Mouse (Mus musculus): ENCODE measurements around the gene Rfwd3. TPM values are rescaled to one million over a fixed set of nuclear protein-coding genes. Genes with fewer than 3 reads are reported as not detected.

Gene Rfwd3
- total and polyA plus RNA-seq, 2 experiments from 2014 or later = 10.3 to 17.2 TPM

- ATAC-seq (ENCODE audit: low FRiP score) (no peak), DNase-seq (ENCODE audit: low spot score) (no peak)
- Histone ChIP-seq H3K9me3 (ENCODE audit: low read length) (no peaks in the 10 kb centered on the region), H3K4me2 (ENCODE audit: low read depth, low read length, poor library complexity, severe bottlenecking) (no peak overlapping the region), H3K9ac (replicated peaks; ENCODE audit: low read length, poor library complexity, severe bottlenecking) (no peak overlapping the region), H3K36me3 (ENCODE audit: insufficient read depth, low read length) (no peaks in the 10 kb centered on the region), H3K27me3 (ENCODE audit: insufficient read depth, low read length) (no peaks in the 10 kb centered on the region), H3K27ac (ENCODE audit: low read depth, low read length) (no peak overlapping the region), H3K4me1 (ENCODE audit: insufficient read depth, low read length) (no peaks in the 10 kb centered on the region), H3K4me3 (ENCODE audit: low read depth, low read length) (no peak overlapping the region)
- 92% methylated on average over 2 of the region's 2 CpGs for WGBS
- TF ChIP-seq CTCF (IDR thresholded peaks at IDR 0.05) = no peak
Measured at GRCm38 (mm10) chr8:111233730-111234129, 66.3 kb downstream of the Rfwd3 start.

DNA sequence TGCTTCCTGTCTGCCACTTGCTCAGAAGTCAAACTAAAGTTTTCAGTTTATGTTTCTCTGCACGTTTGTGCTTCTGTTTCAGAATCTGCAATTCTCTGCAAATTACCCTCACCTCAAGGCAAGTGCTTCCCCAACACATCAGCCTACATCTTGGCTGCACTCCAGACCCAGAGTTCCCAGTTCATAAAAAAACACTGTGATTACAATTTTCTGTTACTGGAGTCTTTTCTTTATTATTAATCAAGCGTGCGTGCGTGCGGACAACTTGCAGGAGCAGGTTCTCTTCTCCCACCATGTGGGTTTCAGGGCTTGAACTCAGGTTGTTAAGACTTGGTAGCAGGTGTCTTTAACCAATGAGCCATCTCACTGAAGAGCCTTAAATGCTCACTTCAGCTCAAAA, 75.9 kb downstream of the Rfwd3 start:
- Histone ChIP-seq H3K9ac (replicated peaks; ENCODE audit: low read length, poor library complexity, severe bottlenecking) (no peak overlapping the region), H3K4me3 (ENCODE audit: low read depth, low read length) (no peak overlapping the region), H3K36me3 (ENCODE audit: insufficient read depth, low read length) (no peaks in the 10 kb centered on the region), H3K4me1 (ENCODE audit: insufficient read depth, low read length) (no peaks in the 10 kb centered on the region), H3K27ac (ENCODE audit: low read depth, low read length) (no peak overlapping the region), H3K4me2 (ENCODE audit: low read depth, low read length, poor library complexity, severe bottlenecking) (no peak overlapping the region), H3K27me3 (ENCODE audit: insufficient read depth, low read length) (no peaks in the 10 kb centered on the region), H3K9me3 (ENCODE audit: low read length) (no peaks in the 10 kb centered on the region)
- ATAC-seq (ENCODE audit: low FRiP score) (no peak), DNase-seq (ENCODE audit: low spot score) (peak; percentile 10)
- no peak for TF ChIP-seq CTCF (IDR thresholded peaks at IDR 0.05)
- 65% methylated on average over 5 of the region's 5 CpGs for WGBS

Other genes with a start within 250 kb of the Rfwd3 start
- gene Exosc6, start 243.9 kb downstream of the Rfwd3 start, total RNA-seq (2014; rRNA removed) = not detected in 2 replicates
- not detected in 2 replicates for gene Exosc6, start 243.9 kb downstream of the Rfwd3 start, polyA plus RNA-seq (2015; fragmentation: Nextera tagmentation; extraction: Ambion mirVana)
- not detected in 2 replicates for gene Clec18a, start 207.8 kb downstream of the Rfwd3 start, total RNA-seq (2014; rRNA removed)
- 0.10 and 0.39 TPM in 2 replicates for gene Clec18a, start 207.8 kb downstream of the Rfwd3 start, polyA plus RNA-seq (2015; fragmentation: Nextera tagmentation; extraction: Ambion mirVana)
- 19.3 and 19.5 TPM in 2 replicates for gene Pdpr, start 205.6 kb downstream of the Rfwd3 start, total RNA-seq (2014; rRNA removed)
- 6.7 and 9.5 TPM in 2 replicates for gene Pdpr, start 205.6 kb downstream of the Rfwd3 start, polyA plus RNA-seq (2015; fragmentation: Nextera tagmentation; extraction: Ambion mirVana)
- gene Glg1, start 41.0 kb downstream of the Rfwd3 start, total RNA-seq (2014; rRNA removed) = 37.4 and 53.6 TPM in 2 replicates
- gene Glg1, start 41.0 kb downstream of the Rfwd3 start, polyA plus RNA-seq (2015; fragmentation: Nextera tagmentation; extraction: Ambion mirVana) = 45.7 and 50.9 TPM in 2 replicates
- not detected in 2 replicates for gene Mlkl, start 38.0 kb upstream of the Rfwd3 start, total RNA-seq (2014; rRNA removed)
- 0.43 and 0.56 TPM in 2 replicates for gene Mlkl, start 38.0 kb upstream of the Rfwd3 start, polyA plus RNA-seq (2015; fragmentation: Nextera tagmentation; extraction: Ambion mirVana)
- gene Fa2h, start 93.6 kb upstream of the Rfwd3 start, total RNA-seq (2014; rRNA removed) = 0.42 and 1.8 TPM in 2 replicates
- gene Fa2h, start 93.6 kb upstream of the Rfwd3 start, polyA plus RNA-seq (2015; fragmentation: Nextera tagmentation; extraction: Ambion mirVana) = 0.79 and 0.81 TPM in 2 replicates
- gene Wdr59, start 221.9 kb upstream of the Rfwd3 start, total RNA-seq (2014; rRNA removed) = 11.6 and 17.1 TPM in 2 replicates
- gene Wdr59, start 221.9 kb upstream of the Rfwd3 start, polyA plus RNA-seq (2015; fragmentation: Nextera tagmentation; extraction: Ambion mirVana) = 5.6 and 6.6 TPM in 2 replicates
- 229 and 234 TPM in 2 replicates for gene Znrf1, start 235.9 kb upstream of the Rfwd3 start, total RNA-seq (2014; rRNA removed)
- 87.8 and 96.5 TPM in 2 replicates for gene Znrf1, start 235.9 kb upstream of the Rfwd3 start, polyA plus RNA-seq (2015; fragmentation: Nextera tagmentation; extraction: Ambion mirVana)

Data from midbrain, postnatal 0 days (tissue).